Mouse (Mus musculus) cerebellum, adult 9-11 months (tissue): ENCODE data around the gene Cyp2j12.
"Not testable (repeated sequence)": the region's sequence is repeated elsewhere in the genome, so short reads cannot be mapped to it uniquely, and the experiment has no call there.

ENCODE experiments used
- DNase-seq: peaks from one replicate; pipeline ENCODE4 v3.0.0; 2022

Cyp2j12 gene

DNA sequence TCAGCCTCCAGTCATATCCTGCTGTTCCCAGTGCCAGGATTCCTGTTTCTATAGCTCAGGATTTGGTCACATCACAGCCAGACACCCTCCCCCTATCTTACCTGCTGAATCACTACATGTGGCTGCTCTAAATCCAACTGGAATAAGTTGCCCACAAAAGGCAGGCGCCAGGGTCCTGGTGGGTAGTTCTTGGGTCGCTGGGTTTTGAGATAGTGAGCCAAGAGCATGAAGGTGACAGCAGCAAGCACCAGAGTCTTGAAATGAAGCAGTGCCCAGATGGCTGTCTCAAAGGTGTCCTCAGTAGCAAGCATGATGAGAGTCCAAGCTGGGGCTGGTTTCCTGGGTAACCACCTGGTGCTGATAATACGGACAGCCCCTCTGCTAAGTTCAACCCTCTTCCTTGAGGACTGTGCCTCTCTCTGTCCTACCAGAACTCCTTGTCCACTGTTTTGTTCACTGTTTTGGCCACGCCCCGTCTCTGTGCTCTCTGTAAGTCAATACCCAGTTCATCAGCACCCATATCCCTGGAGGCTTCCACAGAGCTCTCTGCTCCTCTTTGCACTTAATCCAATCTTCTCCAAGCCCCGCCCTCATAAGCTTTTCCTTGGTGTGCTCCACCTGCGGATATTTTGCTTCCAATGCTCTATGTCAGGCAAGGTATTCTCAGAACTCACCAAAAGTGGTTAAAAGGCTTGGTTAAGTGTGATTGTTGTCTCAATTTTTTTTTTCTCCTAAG is at the start of gene Cyp2j12:
Gene Cyp2j12, minus strand, starts transcription at position 421 of the 736 bp plus-strand sequence.
- no peak for DNase-seq

- DNase-seq, result not testable (repeated sequence)
Measured at GRCm38 (mm10) chr4:96189321-96189720, 48.4 kb upstream of the Cyp2j12 start.

GRCm38 (mm10) chr4:96188671-96189070 is 47.7 kb upstream of the Cyp2j12 start:
- DNase-seq, result not testable (repeated sequence)

- not testable (repeated sequence) for DNase-seq
Measured at GRCm38 (mm10) chr4:96188146-96188545, 47.2 kb upstream of the Cyp2j12 start.

GRCm38 (mm10) chr4:96184716-96185115 is 43.8 kb upstream of the Cyp2j12 start:
- DNase-seq, result not testable (repeated sequence)

DNA sequence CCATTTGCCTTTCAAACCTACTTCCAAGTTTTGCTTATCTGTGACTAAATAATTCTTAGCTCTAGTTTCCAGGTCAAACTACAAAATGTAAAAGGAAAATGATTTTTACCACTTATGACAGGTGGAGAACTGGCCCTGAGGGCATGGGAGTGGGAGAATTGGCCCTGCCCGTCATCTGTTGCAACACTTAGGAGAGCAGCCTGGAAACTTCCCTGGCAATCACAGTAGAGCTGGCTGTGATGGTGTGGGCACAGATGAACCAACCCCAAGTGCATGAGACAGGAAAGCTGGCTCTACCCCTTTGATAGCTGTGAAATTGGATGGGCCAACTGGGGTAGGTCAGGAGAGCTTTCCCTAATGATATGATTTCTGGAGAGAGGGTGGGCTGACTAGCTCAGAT is 21.9 kb upstream of the Cyp2j12 start:
- DNase-seq, result no peak

DNA sequence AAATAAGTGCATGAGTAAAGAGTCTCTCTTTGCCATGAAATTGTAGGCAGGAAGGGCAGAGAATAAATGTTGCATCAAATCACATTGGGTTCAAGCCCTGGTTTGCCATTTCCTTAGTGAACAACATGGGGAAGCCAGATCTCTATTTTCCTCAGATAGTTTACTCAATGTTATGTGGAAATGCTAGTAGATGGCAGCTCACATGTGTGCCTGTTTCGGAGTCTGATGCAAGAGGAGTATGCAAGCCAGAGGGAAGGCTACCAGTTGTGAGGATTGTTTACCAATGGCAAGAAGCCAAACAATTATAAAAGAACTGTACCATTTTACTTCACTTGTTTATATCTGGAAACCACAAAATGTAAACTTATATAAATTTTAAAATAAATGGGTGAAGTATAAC is 20.6 kb upstream of the Cyp2j12 start:
- DNase-seq, result no peak

- no peak for DNase-seq
Measured at GRCm38 (mm10) chr4:96139226-96139625, 1.7 kb downstream of the Cyp2j12 start.

GRCm38 (mm10) chr4:96134246-96134645 is 6.7 kb downstream of the Cyp2j12 start:
- DNase-seq, result no peak

GRCm38 (mm10) chr4:96096841-96097240 is 44.1 kb downstream of the Cyp2j12 start:
- DNase-seq, result no peak

GRCm38 (mm10) chr4:96091869-96092268 is 49.1 kb downstream of the Cyp2j12 start:
- no peak for DNase-seq

DNA sequence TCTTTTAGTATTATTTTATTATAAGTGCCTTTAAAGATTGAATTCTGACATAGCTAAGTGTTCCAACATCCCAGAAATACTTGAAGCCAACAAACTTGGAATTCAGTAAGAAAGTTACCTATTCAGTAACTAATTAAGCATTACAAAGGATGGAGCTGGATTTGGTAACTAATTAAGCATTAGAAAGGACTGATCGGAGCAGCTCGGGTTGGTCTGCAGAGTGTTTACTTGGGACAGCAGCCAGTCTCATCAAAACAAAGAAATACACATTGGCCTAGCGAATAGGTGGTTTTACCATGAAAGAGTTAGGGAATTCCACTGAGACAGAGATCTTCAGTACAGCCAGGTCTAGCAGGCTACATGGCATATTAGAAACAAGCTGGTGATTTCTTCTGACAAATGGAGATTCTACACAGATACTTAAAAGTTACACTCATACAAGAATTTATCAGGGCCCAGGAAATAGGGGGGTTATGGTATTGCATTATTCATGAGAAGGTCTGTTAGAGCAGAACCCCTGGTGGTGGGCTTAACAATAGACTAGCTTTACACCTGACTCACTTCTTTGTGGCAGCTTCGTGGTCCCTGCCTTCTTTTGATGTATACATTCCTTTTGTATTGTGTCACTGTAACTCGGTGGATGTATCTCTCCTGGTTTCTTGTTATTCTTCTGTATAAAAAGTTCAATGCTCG is 51.5 kb downstream of the Cyp2j12 start:
- DNase-seq, result not testable (repeated sequence)

DNA sequence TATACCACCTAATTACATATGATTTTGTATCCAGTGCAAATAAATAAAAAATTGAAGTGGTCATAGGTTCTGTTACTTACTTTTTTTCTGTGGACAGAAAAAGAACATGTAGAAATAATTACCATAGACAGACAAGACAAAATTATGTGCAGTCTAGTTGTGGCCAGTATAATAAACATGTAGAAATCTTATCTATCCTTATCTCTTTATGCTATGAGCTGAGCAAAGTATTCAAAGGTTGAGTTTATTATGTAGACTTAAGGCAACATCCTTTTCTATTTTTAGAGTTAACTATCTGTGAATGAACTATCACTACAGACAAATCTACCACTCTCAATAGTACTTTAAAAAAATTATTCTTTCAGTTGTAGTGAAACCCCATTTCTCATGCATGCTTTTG is 62.6 kb downstream of the Cyp2j12 start:
- no peak for DNase-seq

DNA sequence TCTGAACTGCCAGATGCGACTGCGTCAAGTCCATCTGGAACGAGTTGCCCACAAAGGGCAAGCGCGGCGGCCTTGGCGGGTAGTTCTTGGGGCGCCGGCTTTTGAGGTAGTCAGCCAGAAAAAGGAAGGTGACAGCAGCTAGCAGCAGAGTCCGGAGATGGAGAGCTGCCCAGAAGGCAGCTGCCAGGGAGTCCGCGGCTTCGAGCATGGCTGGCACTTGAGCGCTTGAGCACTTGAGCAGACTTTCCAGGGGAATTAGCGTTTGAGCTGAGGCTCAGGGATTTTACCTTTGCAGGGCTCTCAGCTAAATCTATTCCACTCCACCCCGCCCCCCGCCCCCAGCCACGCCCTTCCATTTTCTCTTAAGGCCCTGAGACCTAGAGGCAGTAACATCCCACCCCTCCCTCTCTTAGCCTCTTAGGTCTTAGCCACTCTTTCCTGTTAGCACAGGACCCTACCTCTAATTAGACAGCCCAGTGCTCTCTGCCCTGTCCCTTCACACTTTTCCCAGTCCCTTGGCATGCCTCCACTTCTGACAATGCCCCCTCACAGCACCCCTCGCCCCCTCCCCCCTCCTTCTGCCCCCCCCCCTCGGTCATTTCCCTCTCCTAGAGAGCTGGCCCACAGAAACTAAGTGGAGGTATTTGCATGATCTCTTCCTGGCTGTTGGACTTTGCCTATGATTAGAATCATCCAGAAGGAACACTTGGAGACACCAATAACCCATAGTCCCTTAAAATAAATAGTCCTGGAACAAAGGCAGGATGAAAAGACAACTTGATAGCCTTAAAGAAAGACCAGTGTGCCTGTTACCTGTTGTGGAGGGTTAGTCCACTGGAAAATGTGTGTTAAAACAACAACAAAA is 63.5 kb downstream of the Cyp2j12 start, which contains the start of gene Cyp2j13:
Gene Cyp2j13, minus strand, starts transcription at position 286 of the 865 bp plus-strand sequence.
- peak; percentile 80 for DNase-seq

DNA sequence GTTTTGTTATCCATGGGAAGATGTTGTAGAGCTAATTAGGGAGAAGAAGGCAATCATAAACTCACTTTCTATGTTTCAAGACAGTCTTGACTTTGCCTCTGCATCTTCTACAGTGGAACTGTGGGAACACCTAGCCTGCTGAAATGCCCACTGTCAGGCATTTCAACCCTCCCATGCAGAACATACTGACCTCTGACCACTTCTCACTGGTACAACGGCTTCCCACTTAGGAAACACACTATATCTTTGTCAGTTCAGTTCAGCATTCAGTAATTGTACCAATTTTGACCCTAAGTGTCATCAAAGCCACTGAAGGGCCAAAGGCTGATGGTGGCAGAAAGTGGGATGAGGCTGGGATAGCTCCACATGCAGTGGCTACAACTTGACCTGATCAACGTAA is 78.9 kb downstream of the Cyp2j12 start:
- DNase-seq, result no peak

GRCm38 (mm10) chr4:96060106-96060505 is 80.8 kb downstream of the Cyp2j12 start:
- DNase-seq, result no peak
